ENCODE assay signal across 9 mouse cellular contexts in the genomic region with DNA sequence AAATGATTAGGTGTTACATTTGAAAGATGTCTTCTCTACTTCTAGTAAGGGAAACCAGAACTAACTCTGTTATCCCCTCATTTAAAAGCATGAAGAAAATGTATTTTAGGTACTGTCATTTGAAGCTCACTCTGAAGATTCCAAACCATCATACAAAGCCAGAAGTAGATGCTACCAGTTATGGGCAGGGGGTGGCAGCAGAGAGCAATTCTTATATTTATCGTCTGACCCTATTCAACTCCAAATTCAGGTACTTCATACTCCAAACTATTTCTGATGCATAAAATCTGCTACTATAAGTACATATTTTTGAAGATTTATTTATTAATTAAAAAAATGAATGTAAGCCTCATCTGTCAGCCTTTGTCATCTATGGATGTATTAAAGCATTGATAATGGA.
A peak's percentile ranks its signal among the peaks of the same experiment; 100 is the strongest.
DNase-seq lines count a peak whose midpoint lies in the region; ATAC-seq and TF ChIP-seq lines count a peak whose summit lies in the region.
"Had no signal": no experiment of that assay in that cellular context is flagged by ENCODE, and none has a peak within 500 bp of the region (broad histone marks: within the 10 kb centered on the region; RNA-seq: fewer than 3 reads in every experiment).

No protein-coding gene starts in this region.

- 22% methylated on average over 1 of the region's 1 CpGs for WGBS in limb, embryonic 14.5 days

- no peak for TF ChIP-seq POLR2A in limb, embryonic 14.5 days (IDR thresholded peaks at IDR 0.05; ENCODE audit: borderline replicate concordance, extremely low read depth, insufficient read depth, insufficient read length)

- H3K4me1 ChIP-seq in limb, embryonic 14.5 days (ENCODE audit: control insufficient read depth, insufficient read depth, low read length) = no peaks in the 10 kb centered on the region

- H3K4me3 ChIP-seq in limb, embryonic 14.5 days (replicated peaks; ENCODE audit: low read length) = no peak overlapping the region
- H3K4me3 ChIP-seq: myocyte had no signal

- no peaks in the 10 kb centered on the region for H3K27me3 ChIP-seq in limb, embryonic 14.5 days (ENCODE audit: control insufficient read depth, insufficient read depth, low read length)

- H3K9ac ChIP-seq in limb, embryonic 14.5 days (ENCODE audit: low read depth, low read length, severe bottlenecking) = no peak overlapping the region

- H3K9me3 ChIP-seq in limb, embryonic 14.5 days (ENCODE audit: control insufficient read depth, low read length) = no peaks in the 10 kb centered on the region

- DNase-seq in adrenal gland, adult (ENCODE audit: inconsistent age in 2 of 2, low spot score in 1 of 2) = peak; percentile 11 to 60
- no peak for DNase-seq in adrenal gland, adult 8-10 months
- DNase-seq in ovary, postnatal 14 days (ENCODE audit: low spot score) = peak; percentile 15
- DNase-seq in ovary, postnatal 10 days (ENCODE audit: low spot score) = no peak
- DNase-seq in embryo, embryonic 11.5 days (ENCODE audit: low read depth, low spot score) = peak; percentile 17
- peak; percentile 1 for DNase-seq in induced T-regulatory cell, adult 2 months (ENCODE audit: low read depth)
- peak; percentile 57 for DNase-seq in limb, embryonic 14.5 days (ENCODE audit: low spot score)
- no peak for DNase-seq in thymus, postnatal 10 days (ENCODE audit: low spot score in 2 of 2)

- no peak overlapping the region for H3K27ac ChIP-seq in limb, embryonic 14.5 days (replicated peaks; ENCODE audit: low read depth, low read length)

- H3K4me2 ChIP-seq in limb, embryonic 14.5 days (replicated peaks; ENCODE audit: low read depth, low read length, severe bottlenecking) = no peak overlapping the region

- no peak for ATAC-seq in limb, embryonic 14.5 days (ENCODE audit: low FRiP score, low read depth)

- H3K36me3 ChIP-seq in limb, embryonic 14.5 days (ENCODE audit: control insufficient read depth, insufficient read depth, low read length) = no peaks in the 10 kb centered on the region

Comparison
In these comparisons a context has a peak if more than half of its experiments do, and no peak if none do; other contexts are left out.
1. DNase-seq: peak in adrenal gland, adult (2 of 2), ovary, postnatal 14 days (single experiment), embryo, embryonic 11.5 days (single experiment), induced T-regulatory cell, adult 2 months (single experiment) and limb, embryonic 14.5 days (single experiment); none in adrenal gland, adult 8-10 months (single experiment), ovary, postnatal 10 days (single experiment) and thymus, postnatal 10 days (0 of 2).